Mouse (Mus musculus) erythroblast, embryonic 14.5 days (primary cell): ENCODE data around the gene Polr3c.

ENCODE experiments used
- GATA1 ChIP-seq: IDR thresholded peaks from 2 replicates; pipeline ENCODE4 v1.6.1; 2012; ENCODE audit warnings: low read length, inconsistent platforms, mixed read lengths
- TAL1 ChIP-seq: IDR thresholded peaks from 3 replicates; pipeline ENCODE4 v1.6.1; 2012; ENCODE audit warnings: low read length, inconsistent platforms, mixed read lengths

GRCm38 (mm10) chr3:96693579-96693978, 33.8 kb downstream of the Polr3c start:
- no peak for TF ChIP-seq GATA1
- no peak for TF ChIP-seq TAL1
